Mouse (Mus musculus) heart, embryonic 11.5 days (tissue): ENCODE results near the gene Prmt1. TPM values are rescaled to one million over a fixed set of nuclear protein-coding genes. Genes with fewer than 3 reads are reported as not detected.

ENCODE experiments used
- ATAC-seq: fragments of 200-750 bp; cut with Nextera tagmentation; replicated peaks from 2 replicates; pipeline ENCODE4 v1.8.0; 2017; ENCODE audit warnings: moderate library complexity; ENCODE audit not compliant: insufficient number of reproducible peaks, low FRiP score, low TSS enrichment
- H3K27ac ChIP-seq: fragments of 300-500 bp; sonication (generic); 2 replicates; pipeline ENCODE4 v1.5.1; 2014; ENCODE audit warnings: mild to moderate bottlenecking, low read depth, low read length
- H3K27me3 ChIP-seq: fragments of 300-500 bp; sonication (generic); 2 replicates; pipeline ENCODE4 v1.6.1; 2014; ENCODE audit warnings: mild to moderate bottlenecking, low read length, mixed read lengths; ENCODE audit not compliant: control insufficient read depth, insufficient read depth
- H3K36me3 ChIP-seq: fragments of 300-500 bp; sonication (generic); 2 replicates; pipeline ENCODE4 v1.6.1; 2014; ENCODE audit warnings: mild to moderate bottlenecking, low read length, moderate library complexity, mixed read lengths; ENCODE audit not compliant: control insufficient read depth, insufficient read depth
- H3K4me1 ChIP-seq: fragments of 300-500 bp; sonication (generic); 2 replicates; pipeline ENCODE4 v1.6.1; 2014; ENCODE audit warnings: low read length; ENCODE audit not compliant: control insufficient read depth, insufficient read depth
- H3K4me2 ChIP-seq: fragments of 300-500 bp; sonication (generic); 2 replicates; pipeline ENCODE4 v1.6.1; 2014; ENCODE audit warnings: mild to moderate bottlenecking, moderate library complexity
- H3K4me3 ChIP-seq: fragments of 300-500 bp; sonication (generic); 2 replicates; pipeline ENCODE4 v1.5.1; 2014; ENCODE audit warnings: low read depth, low read length
- H3K9ac ChIP-seq: fragments of 300-500 bp; sonication (generic); 2 replicates; pipeline ENCODE4 v1.6.1; 2014; ENCODE audit warnings: mild to moderate bottlenecking, low read depth, low read length, moderate library complexity
- H3K9me3 ChIP-seq: fragments of 300-500 bp; sonication (generic); replicated peaks from 2 replicates; pipeline ENCODE4 v1.6.1; 2016; ENCODE audit warnings: low read length; ENCODE audit not compliant: control insufficient read depth
- WGBS: fragments of 180-500 bp; shearing (Covaris S2); extraction: QIAGEN DNeasy Blood & Tissue Kit; methylation state at CpG from one replicate; pipeline ENCODE4 v1.1.7; 2014; ENCODE audit not compliant: insufficient replicate concordance; 5-methylcytosine and 5-hydroxymethylcytosine counted together
- polyA plus RNA-seq: library from polyadenylated mRNA; unstranded; fragments of >200 nt; fragmentation: Nextera tagmentation; extraction: Ambion mirVana; gene quantifications from 2 replicates; pipeline ENCODE4 v1.2.1, GENCODE M21; 2014

Prmt1 gene
- polyA plus RNA-seq, 1 experiment from 2014 or later, result 179 TPM

- Histone ChIP-seq H3K4me1 (peaks cover 4% of the 10 kb centered on the region; the same call in 1 of the 2 replicates), H3K4me3 (no peak overlapping the region), H3K36me3 (peaks cover 4% of the 10 kb centered on the region; the same call in 1 of the 2 replicates), H3K4me2 (no peak overlapping the region), H3K27me3 (no peaks in the 10 kb centered on the region), H3K9me3 (no peaks in the 10 kb centered on the region), H3K27ac (no peak overlapping the region), H3K9ac (no peak overlapping the region)
- no peak for ATAC-seq
- WGBS, result 53% methylated on average over 15 of the region's 15 CpGs
Measured at GRCm38 (mm10) chr7:44966638-44967037, 19.7 kb downstream of the Prmt1 start.

GRCm38 (mm10) chr7:44965975-44966374 lies 20.4 kb downstream of the Prmt1 start:
- peaks cover 7% of the 10 kb centered on the region for H3K36me3 ChIP-seq
- no peak overlapping the region for H3K4me3 ChIP-seq
- ATAC-seq, result no peak
- H3K4me1 ChIP-seq, result peaks cover 2% of the 10 kb centered on the region; the same call in 1 of the 2 replicates
- no peak overlapping the region for H3K9ac ChIP-seq
- WGBS, result 72% methylated on average over 7 of the region's 7 CpGs
- H3K27ac ChIP-seq, result no peak overlapping the region
- no peaks in the 10 kb centered on the region for H3K9me3 ChIP-seq
- no peaks in the 10 kb centered on the region for H3K27me3 ChIP-seq
- no peak overlapping the region for H3K4me2 ChIP-seq

GRCm38 (mm10) chr7:44964990-44965389 lies 21.4 kb downstream of the Prmt1 start:
- 89% methylated on average over 13 of the region's 13 CpGs for WGBS
- Histone ChIP-seq H3K9ac (no peak overlapping the region), H3K4me2 (no peak overlapping the region), H3K27ac (no peak overlapping the region), H3K4me1 (no peaks in the 10 kb centered on the region), H3K9me3 (no peaks in the 10 kb centered on the region), H3K36me3 (peaks cover 7% of the 10 kb centered on the region), H3K27me3 (no peaks in the 10 kb centered on the region), H3K4me3 (no peak overlapping the region)
- ATAC-seq, result no peak

GRCm38 (mm10) chr7:44962831-44963230 lies 23.5 kb downstream of the Prmt1 start:
- no peak for ATAC-seq
- no peaks in the 10 kb centered on the region for H3K9me3 ChIP-seq
- H3K4me3 ChIP-seq, result no peak overlapping the region
- no peak overlapping the region for H3K27ac ChIP-seq
- H3K4me1 ChIP-seq, result no peaks in the 10 kb centered on the region
- H3K4me2 ChIP-seq, result no peak overlapping the region
- peaks cover 7% of the 10 kb centered on the region for H3K36me3 ChIP-seq
- WGBS, result 88% methylated on average over 5 of the region's 5 CpGs
- H3K27me3 ChIP-seq, result no peaks in the 10 kb centered on the region
- no peak overlapping the region for H3K9ac ChIP-seq

- no peak for ATAC-seq
- no peaks in the 10 kb centered on the region for H3K27me3 ChIP-seq
- peaks cover 7% of the 10 kb centered on the region for H3K36me3 ChIP-seq
- WGBS, result 73% methylated on average over 8 of the region's 8 CpGs
- H3K4me1 ChIP-seq, result no peaks in the 10 kb centered on the region
- H3K9ac ChIP-seq, result no peak overlapping the region
- no peak overlapping the region for H3K27ac ChIP-seq
- no peak overlapping the region for H3K4me3 ChIP-seq
- no peaks in the 10 kb centered on the region for H3K9me3 ChIP-seq
- H3K4me2 ChIP-seq, result no peak overlapping the region
Measured at GRCm38 (mm10) chr7:44962337-44962736, 24.0 kb downstream of the Prmt1 start.

- peaks cover 7% of the 10 kb centered on the region; the same call in 1 of the 2 replicates for H3K36me3 ChIP-seq
- no peak overlapping the region for H3K4me2 ChIP-seq
- H3K27me3 ChIP-seq, result no peaks in the 10 kb centered on the region
- H3K4me3 ChIP-seq, result no peak overlapping the region
- no peaks in the 10 kb centered on the region for H3K9me3 ChIP-seq
- ATAC-seq, result no peak
- WGBS, result 84% methylated on average over 13 of the region's 13 CpGs
- H3K9ac ChIP-seq, result no peak overlapping the region
- no peaks in the 10 kb centered on the region for H3K4me1 ChIP-seq
- H3K27ac ChIP-seq, result no peak overlapping the region
Measured at GRCm38 (mm10) chr7:44960512-44960910, 25.9 kb downstream of the Prmt1 start.

- Histone ChIP-seq H3K27me3 (no peaks in the 10 kb centered on the region), H3K4me1 (no peaks in the 10 kb centered on the region), H3K4me3 (no peak overlapping the region), H3K4me2 (no peak overlapping the region), H3K9ac (no peak overlapping the region), H3K36me3 (peaks cover 7% of the 10 kb centered on the region; the same call in 1 of the 2 replicates), H3K9me3 (no peaks in the 10 kb centered on the region), H3K27ac (no peak overlapping the region)
- ATAC-seq, result no peak
- WGBS, result 87% methylated on average over 10 of the region's 10 CpGs
Measured at GRCm38 (mm10) chr7:44959874-44960511, 26.4 kb downstream of the Prmt1 start.

GRCm38 (mm10) chr7:44959281-44959680 lies 27.1 kb downstream of the Prmt1 start:
- Histone ChIP-seq H3K36me3 (peaks cover 7% of the 10 kb centered on the region; the same call in 1 of the 2 replicates), H3K4me2 (no peak overlapping the region), H3K4me3 (no peak overlapping the region), H3K27me3 (no peaks in the 10 kb centered on the region), H3K9ac (no peak overlapping the region), H3K4me1 (no peaks in the 10 kb centered on the region), H3K9me3 (no peaks in the 10 kb centered on the region), H3K27ac (no peak overlapping the region)
- ATAC-seq, result no peak
- 69% methylated on average over 7 of the region's 8 CpGs for WGBS

GRCm38 (mm10) chr7:44958208-44958607 lies 28.2 kb downstream of the Prmt1 start:
- Histone ChIP-seq H3K9ac (no peak overlapping the region), H3K9me3 (no peaks in the 10 kb centered on the region), H3K27ac (no peak overlapping the region), H3K4me2 (no peak overlapping the region), H3K4me1 (no peaks in the 10 kb centered on the region), H3K4me3 (no peak overlapping the region), H3K27me3 (no peaks in the 10 kb centered on the region), H3K36me3 (peaks cover 7% of the 10 kb centered on the region; the same call in 1 of the 2 replicates)
- no peak for ATAC-seq
- 47% methylated on average over 7 of the region's 7 CpGs for WGBS
